Mouse (Mus musculus) small intestine, adult 10 weeks (tissue): Measurements from ENCODE around the gene Gm7849. TPM values are rescaled to one million over a fixed set of nuclear protein-coding genes. Genes with fewer than 3 reads are reported as not detected.

Source experiments
- polyA plus RNA-seq: library from polyadenylated mRNA; stranded (reverse); fragments of 350-450 nt; fragmentation: Illumina TruSeq; extraction: RNeasy Lipid Tissue Mini Kit (QIAGEN cat#74804); gene quantifications from one replicate; pipeline ENCODE4 v1.2.3, GENCODE M21; 2014; ENCODE audit warnings: low replicate concordance

Gene Gm7849
- polyA plus RNA-seq: not detected

GRCm38 (mm10) chr8:21456460-21456859 lies at the start of gene Gm7849:
TSS of gene Gm7849 (minus strand) at chr8:21456560.

GRCm38 (mm10) chr8:21427111-21427510 lies 29.2 kb downstream of the Gm7849 start, which contains the start of gene Defa36:
TSS of gene Defa36 (plus strand) at chr8:21427411.

Other genes starting within 250 kb of the Gm7849 start
- gene Gm15292, start 206.8 kb downstream of the Gm7849 start, polyA plus RNA-seq: 82.5 TPM
- not detected for gene Defa27, start 141.0 kb downstream of the Gm7849 start, polyA plus RNA-seq
- gene Defa29, start 129.5 kb downstream of the Gm7849 start, polyA plus RNA-seq: 41.6 TPM
- 12.8 TPM for gene Defa2, start 78.0 kb downstream of the Gm7849 start, polyA plus RNA-seq
- gene Defa33, start 64.7 kb downstream of the Gm7849 start, polyA plus RNA-seq: 12.8 TPM
- gene Defa36, start 29.1 kb downstream of the Gm7849 start, polyA plus RNA-seq: 52.6 TPM
- 5.3 TPM for gene Defa20, start 52.7 kb upstream of the Gm7849 start, polyA plus RNA-seq
- gene Defa32, start 72.5 kb upstream of the Gm7849 start, polyA plus RNA-seq: 5.3 TPM
- 2,479 TPM for gene Defa37, start 108.8 kb upstream of the Gm7849 start, polyA plus RNA-seq
- not detected for gene Defa28, start 126.4 kb upstream of the Gm7849 start, polyA plus RNA-seq
- gene Gm7861, start 137.9 kb upstream of the Gm7849 start, polyA plus RNA-seq: 425 TPM
- gene Defa26, start 161.6 kb upstream of the Gm7849 start, polyA plus RNA-seq: 232 TPM
- 6,963 TPM for gene Defa17, start 199.2 kb upstream of the Gm7849 start, polyA plus RNA-seq
- gene Defa34, start 209.2 kb upstream of the Gm7849 start, polyA plus RNA-seq: 146 TPM
- gene AY761184, start 247.1 kb upstream of the Gm7849 start, polyA plus RNA-seq: 296 TPM